Mouse (Mus musculus): ENCODE data around the gene Pcsk5. TPM values are rescaled to one million over a fixed set of nuclear protein-coding genes. Genes with fewer than 3 reads are reported as not detected.

The Pcsk5 gene
- total RNA-seq, 4 experiments from 2014 or later = 179 to 277 (median 199) TPM

DNA sequence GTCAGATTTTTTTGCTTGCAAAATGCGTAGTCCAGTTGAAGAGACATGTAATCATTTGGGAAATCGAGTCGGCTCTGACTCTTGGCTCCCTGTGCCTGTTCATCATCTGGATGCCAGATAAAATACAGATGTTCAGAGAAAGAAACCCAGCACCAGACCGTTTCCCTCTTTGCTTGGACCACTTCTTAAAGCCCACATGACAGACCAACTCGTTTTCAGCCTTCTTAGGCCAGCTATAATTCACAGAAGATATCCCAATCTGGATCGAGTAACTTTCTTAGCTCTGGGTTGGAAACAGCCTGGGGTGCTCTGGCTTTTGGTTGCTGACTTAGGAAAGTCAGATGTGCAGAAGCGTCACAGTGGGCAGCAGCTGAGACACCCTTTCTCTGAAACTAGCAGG, 365.6 kb downstream of the Pcsk5 start:
- DNase-seq = no peak

DNA sequence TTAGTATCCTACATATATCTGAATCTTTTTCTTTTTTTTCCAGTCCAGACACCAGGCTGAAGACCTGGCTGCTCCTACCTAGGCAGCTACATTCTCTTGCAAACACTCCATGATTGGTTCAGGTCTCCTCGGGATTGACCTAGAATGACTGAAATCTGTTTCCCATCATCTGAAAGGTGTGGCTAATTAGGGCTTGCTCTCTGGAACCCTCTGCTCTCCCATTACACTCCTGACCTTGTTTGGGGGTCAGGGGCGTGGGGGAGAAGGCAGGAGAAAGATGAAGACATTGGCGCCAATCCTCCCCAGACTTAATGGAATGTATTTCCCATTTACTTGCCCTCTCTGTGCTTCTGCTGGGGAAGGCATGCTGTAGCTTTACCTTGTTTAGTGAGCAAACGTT, 366.2 kb downstream of the Pcsk5 start:
- no peak for DNase-seq

DNA sequence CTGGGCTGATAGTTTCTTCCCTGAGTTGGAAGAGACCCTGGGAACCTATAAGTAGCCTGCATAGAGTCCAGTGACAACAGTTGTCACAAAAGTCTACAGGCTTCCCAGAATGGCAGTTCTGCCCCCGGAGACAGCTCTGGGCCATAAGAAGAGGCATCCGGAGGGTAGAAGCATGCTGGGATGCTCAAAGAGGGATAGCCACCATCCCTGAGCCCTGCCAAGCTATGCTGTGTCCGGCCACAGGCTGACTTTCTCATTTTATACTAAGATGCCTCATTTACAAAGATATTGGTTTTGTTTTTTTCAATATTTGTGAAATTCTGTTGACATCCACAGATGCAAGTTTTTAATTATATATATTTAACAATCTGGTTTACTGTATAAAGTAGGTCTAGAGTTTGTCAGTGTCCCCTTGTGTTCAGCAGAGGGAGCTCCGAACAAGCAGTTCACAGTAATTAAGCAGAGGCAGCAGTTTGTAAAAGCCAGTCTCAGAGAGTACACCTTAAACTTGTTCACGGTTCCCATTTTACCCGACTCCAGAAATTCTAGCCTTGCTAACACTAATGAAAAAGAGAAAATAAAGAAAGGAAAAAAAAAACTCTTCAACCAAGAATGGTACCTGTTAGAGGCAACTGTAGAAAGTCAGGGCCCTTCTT, 369.7 kb downstream of the Pcsk5 start:
- DNase-seq = no peak

DNA sequence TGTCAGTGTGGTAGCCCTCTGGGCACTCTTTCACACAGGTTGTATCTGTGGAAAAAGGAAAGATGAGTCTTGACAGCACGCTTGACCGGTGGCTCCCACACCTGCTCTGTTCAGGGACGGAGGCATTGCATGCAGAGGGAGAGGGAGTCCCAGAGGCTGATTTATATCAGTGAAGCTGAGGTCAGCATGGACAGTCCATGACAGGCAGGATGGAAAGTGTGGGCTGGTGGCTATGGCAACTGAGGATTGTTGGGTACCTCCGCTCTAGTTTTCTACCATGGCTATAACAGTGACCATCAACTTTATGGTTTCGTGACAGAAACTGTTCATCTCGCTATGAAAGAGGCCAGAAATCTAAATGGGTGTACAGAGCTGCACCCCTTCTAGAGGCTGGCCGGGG, 385.4 kb downstream of the Pcsk5 start:
- DNase-seq = no peak

DNA sequence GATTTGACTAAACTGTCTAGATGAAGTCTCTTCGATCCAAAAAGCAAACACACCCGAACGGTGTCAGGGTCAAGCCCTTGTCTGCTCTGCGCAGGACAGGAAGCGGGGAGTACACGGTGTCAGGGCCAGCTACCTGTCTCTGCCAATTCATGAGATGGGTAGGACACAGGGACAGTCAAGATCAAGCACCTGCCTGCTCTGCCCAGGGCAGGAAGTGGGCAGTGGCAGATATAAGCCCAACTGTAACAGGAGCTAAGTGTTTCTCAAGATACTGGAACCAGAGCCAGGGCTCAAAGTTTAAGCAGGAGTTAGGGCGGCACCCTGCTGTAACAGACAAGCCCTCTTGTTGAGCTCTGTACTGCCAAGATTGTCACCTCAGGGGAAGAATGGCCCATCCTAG, 393.9 kb downstream of the Pcsk5 start:
- DNase-seq = no peak

DNA sequence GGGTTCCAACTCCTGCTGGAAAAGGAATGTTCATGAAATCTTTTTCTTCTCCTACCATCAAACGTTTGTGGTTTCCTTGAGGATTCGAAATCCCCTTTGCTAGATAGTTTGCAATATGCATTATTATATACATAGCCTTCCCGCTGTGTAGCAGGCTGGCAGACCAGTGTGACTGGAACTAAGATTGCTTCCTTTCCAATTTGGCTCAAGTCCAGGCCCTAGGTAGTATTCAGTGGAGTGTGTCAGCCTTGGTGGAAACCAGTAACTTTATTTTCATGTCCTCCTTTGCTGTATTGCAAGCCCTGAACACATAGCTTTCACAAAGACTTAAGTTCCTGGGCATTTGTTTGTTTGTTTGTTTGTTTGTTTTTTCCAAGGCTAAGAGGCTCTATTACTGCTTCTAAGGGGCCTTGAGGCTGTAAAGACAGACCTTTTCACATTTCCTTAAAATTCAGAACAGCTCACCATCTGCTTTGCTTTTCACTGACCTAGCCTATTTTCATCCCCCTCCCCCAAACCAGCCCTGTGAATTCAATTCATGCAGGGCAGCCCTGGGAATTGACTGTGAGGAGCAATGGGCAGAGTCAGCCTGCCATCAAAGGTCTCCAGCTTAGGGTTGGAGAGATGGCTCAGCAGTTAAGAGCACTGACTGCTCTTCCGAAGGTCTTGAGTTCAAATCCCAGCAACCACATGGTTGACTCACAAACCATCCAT, 397.8 kb downstream of the Pcsk5 start:
- DNase-seq = no peak

DNA sequence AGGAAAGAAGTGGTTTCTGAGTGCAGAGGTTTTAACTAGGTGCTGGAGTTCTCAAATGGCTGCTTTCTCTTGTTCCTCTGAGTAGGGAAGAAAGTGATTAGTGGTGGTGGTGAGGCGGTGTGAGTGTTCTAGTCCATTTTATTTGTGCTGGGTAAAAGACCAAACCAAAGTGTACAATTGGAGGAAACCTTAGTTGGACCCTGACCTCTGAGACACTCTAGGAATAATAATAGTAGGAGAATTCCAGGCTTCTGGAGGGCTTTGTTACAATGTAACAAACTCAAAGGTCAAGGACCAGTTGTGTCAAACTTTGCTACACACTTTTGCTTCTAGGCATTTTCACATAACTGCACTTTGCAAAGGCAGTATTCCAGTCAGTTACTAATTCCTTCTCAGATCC, 400.8 kb downstream of the Pcsk5 start:
- no peak for DNase-seq

DNA sequence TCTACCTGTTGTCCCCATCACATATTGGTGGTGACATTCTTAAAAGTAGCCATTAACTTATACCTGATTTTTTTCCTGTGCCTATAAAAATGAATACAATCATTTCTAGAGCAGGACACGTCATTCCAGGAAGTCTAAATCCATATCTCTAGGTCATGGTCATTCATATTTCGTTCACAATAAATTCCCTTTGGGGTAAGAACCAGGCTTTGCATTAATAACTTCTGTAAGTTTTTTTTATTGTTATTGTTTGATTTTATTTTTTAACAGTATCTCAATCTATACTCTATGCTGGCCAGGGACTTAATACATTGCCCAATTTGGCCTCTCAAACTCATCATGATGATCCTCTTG, 408.9 kb downstream of the Pcsk5 start:
- DNase-seq = no peak

DNA sequence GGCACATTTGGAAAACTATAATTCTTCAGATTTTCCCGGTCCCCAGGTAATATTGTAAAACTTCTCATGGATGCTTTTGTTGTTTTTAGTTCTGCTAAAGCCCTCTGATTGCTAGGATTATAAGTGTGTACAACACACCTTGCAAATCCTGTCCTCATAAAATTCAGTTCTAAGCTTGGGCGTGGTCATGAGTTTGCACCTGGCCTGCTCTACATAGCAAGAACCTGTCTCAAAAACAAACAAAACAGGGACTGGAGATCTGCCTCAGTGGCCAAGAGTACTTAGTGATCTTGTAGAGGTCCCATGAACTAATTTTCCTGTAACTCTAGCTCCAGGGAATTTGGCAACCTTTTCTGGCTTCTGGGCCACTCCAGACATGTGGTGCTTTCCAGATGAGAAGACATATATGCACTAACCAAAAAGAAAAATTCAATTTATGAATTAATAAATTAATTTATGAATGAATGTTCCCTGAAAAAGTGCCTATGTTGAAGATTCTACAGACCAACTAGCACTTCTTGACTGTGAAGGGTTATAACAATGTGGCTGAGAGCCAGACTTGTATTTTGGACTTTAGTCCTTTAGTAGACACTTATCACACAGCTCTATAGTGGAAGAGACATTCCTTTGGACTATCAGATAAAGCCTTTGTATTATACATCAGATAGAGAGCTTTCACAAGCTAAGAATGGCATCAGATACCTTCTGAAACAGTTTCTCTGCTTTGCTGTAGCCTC, 409.4 kb downstream of the Pcsk5 start:
- no peak for DNase-seq

DNA sequence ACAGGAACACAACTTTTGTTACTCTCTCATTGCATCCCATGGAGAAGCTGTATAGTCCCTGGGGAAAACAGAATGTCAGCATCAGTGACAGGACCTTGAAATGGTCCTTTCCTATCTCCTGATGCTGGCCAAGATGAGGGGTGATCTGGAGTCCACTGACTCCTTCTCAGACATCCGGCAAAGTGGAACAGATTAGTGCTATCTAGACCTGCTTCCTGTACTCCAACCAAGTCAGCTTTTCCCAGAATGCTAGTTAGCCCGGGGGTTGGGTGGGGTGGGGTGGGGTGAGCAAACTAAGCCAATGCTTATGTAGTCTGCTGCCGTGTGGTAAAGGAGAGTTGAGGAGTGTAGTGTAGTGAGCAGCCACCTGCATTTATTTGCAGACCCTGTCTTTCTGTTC, 414.1 kb downstream of the Pcsk5 start:
- DNase-seq = no peak

DNA sequence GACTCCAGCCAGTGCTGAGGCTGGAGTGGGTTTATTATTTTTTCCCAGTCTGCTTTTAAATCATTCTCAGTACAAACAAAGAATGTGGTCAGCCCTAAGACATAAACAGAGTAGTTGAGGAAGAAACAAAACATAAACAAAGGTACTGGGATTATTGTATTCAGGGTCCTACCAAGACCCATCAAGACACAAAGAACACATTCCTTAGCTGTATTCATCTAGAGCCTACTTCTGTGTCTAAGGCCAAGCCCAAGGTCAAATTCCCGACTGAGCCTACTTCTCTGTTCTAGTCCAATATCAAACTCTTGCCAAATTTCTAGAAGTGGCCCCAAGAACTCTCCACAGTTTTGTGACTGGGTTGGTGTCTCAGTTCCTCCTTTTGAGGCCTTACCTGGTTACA, 419.6 kb downstream of the Pcsk5 start:
- no peak for DNase-seq

DNA sequence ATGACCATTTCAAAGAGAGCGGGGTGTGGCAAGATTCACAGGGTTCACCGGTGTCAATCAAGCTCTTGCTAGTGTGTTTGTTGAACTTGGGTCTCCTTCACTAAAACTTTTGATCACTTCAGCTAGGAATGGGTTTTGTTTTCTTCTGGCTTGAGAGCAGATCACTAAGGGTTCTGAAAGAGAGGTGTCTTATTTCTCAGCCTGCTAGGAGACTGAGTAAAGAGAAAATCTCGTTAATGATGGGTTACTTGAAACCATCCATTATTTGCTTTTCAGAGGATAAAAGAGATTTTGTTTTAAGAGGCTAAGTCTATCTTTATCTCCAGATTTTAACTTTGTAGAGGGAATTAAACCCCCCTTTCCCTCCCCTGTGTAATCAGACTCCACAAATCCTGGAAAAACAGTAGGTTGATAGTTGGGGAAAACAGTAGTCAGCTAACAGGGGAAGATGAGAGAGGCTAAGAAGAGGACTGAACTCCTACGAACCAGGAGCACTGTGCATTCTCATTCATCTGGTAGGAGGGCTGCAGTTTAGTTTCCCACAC, 424.4 kb downstream of the Pcsk5 start:
- no peak for DNase-seq

DNA sequence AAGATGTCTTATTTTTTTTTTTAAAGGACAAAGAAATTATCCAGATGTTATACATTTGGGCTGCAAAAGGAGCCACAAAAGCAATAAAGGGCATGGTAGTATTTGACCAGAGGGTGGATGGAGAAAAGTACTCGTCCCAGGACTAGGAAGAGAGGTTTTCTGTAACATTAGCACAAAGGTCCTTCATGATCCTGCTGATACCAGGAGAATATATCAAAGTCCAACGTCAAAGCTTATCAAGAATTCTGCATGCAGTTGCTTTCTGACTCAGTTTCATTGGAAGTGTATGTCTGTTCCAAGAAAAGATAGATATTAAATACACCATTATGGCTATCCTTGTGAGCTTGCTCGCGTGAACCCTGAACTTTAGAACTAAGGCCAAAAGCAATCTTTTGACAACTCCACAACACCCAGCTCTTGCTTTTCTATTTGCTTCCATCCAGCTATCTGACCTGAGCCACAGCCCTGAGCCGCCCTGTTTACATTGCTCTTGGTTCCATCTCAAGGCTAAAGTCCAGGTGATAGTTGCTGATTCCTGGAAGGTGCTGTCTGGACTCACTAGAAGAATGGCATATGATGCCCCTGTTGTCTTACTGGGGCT, 426.9 kb downstream of the Pcsk5 start:
- no peak for DNase-seq

DNA sequence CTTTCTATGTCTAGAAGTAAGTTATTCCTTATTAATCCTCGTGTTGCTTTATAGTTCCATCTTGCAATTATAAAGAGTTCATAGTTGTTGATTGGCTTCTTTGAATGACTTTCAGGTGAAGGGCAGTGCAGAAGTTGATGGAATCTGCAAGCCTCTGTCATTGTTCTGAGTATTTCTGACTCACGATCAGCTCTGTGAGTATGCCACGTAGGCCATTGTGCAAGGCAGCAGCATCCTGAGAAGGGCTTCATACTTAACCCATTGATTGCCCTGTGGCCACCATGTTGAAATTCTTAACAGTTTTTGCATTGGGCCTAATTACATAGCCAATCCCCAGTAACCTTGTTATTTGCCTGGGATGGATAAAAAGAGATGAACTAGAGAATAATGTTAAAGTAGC, 428.1 kb downstream of the Pcsk5 start:
- peak; percentile 37 for DNase-seq

DNA sequence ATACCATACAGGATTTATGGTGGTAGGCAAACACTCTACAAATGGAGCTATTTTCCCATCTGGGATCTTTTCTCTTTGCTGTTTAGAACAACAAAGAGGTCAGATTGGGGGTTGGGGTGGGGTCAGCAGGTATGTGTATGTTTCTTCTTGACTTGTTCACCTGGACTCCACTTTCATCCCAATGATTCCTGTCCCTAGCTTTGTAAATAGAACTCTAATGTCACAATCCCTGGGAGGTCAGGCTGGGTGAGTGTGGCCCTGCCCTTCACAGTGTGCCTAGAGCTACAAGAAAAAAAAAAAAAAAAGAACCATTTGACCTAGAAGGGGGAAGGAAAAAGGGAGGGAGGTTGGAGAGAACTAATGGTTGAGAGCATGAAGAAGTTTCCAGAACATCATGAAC, 428.8 kb downstream of the Pcsk5 start:
- peak; percentile 38 for DNase-seq

DNA sequence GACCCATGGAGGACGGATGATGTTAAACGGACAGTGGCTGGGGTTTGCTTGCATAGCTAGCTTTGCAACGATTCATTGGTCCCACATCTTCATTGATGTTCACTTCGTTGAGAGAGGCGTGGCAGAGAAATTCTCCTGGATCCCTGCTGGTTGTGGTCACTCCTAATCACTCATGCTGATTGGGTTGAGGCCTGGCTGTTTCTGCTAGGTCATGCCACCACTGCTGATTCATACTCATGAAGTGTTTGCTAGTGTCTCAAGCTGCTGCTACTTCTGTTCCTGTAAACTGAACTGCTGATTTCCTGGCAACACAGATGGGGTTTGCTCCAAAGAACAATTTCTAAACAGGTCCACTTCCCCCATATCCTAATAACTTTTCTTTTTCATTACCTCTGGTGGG, 430.6 kb downstream of the Pcsk5 start:
- DNase-seq = peak; percentile 28

DNA sequence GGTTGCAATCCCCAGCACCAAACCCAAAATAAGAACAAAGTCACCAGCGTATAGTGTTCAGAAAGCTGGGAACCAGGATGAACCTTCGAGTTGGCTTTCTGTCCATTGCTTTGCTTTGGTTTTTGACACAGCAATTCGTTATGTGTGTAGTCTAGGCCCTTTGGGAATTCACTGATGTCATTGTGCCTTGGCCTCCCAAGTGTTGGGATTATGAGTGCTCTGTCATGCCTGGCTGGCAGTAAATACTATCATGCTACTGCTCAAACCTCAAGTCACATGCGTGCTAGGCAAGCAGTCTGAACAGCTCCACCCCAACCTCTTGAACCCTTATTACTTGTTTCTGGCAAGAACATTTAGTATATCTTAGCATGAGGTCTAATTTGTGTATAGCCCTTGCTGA, 434.3 kb downstream of the Pcsk5 start:
- no peak for DNase-seq

DNA sequence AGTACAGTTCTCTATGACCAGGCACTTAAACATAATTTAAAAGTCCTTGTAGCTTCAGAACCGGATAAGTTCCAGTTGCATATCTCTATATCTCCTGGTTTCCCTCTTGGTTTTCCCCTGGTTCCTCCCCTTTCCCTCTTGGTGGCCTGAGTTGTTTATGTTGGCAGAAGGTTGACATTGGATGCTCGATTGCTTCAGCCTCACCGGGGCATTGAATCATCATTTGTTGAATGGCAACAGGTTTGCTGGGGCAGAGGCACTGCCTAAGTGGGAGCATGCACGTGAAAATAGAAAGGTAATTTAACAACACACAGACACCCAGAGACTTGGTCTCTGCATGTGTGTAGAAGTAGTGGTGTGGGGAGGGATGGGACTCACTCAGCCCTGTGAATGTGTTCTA, 436.9 kb downstream of the Pcsk5 start:
- DNase-seq = peak; percentile 26

DNA sequence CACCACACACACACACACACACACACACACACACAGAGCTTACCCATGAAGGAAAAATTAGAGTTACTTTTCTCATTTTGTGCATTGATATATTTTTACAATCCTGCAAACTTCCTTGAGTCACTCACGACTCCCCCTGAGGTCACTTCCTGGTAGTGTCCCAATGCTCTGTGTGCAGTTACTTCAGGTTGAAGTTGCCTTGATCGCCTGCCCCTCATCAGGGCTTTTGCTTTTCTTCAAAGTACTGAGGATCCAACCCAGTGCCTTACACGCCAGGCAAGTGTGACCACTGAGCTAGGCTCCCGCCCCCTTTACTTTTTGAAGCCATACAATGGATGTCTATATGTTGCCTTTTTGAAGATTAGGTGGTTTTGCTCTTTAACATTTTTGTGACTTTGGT, 437.5 kb downstream of the Pcsk5 start:
- no peak for DNase-seq

DNA sequence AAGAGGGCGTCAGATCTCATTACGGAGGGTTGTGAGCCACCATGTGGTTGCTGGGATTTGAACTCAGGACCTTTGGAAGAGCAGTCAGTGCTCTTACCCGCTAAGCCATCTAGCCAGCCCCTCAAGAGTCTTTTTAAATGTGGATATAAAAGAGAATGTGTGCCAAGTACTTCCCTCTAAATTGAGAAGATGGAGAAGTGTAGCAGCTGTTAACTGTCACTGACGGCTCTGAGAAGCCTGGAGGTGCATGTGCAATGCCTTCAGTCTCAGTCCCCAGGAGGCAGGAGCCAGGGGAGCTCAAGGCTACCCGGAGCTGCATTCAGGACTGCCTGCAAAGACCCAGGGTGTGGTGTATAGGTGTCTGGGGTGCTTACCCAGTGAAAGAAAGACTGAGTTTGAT, 439.5 kb downstream of the Pcsk5 start:
- no peak for DNase-seq

DNA sequence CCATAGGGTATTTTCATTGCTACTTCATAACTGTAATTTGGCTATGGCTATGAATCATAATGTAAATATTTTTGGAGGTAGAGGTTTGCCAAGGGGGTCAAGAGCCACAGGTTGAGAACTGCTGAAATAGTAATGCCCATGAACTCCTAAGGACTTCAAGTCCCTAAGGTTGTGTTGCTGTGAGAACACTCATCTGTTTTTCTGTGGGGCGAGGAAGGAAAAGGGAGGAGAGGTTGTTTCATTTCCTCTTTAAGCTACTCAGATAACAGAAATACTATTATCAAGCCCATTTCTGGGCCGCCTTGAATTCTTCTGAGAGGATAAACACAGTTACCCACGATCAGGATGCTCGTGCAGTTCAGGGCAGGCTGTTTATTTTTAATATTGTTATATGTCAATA, 440.6 kb downstream of the Pcsk5 start:
- no peak for DNase-seq

DNA sequence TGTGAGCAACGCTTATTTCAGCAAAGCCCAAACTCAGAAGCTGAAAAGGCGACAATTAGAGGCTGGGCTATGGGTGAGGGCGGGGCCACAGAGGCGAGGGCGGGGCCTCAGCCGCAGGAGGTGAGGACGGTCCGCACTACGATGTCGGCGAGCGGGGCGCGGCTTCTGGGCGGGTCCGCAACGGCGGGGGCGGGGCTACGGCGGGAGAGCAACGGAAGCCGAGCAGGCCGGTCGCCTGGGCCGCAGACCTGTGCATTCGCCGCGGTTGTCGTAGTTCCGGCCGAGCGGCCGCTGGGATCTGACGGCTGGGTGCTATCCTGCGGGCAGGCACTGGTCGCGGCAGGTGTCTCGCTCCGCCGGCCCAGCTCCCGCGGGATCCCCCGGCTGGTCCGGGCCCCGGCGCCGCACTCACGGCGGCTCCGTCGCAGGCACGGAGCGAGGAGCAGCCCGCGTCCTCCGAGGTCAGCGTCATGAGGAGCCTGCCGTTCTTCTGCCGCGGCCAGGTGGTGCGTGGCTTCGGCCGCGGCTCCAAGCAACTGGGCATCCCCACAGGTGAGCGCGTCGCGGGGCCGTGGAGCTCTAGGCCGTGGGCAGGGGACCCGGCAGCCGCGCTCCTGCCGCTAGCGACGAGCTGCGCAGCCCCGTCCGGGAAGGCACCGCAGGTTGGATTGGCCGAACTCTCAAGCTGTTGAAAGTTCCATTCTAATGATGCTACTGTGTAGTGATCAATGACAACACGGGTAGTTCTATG, 443.4 kb downstream of the Pcsk5 start, which contains the start of gene Rfk:
TSS of gene Rfk (plus strand) at position 203 of the 751 bp plus-strand sequence.
- DNase-seq = peak; percentile 86
